Mouse (Mus musculus) mouse embryonic stem cell (cell line): Measurements from ENCODE around the gene Gp1ba.

Experiments
- in situ Hi-C, 2 experiments: fragments of 300-500 bp; cut with MboI; formaldehyde crosslinking; loops; 1 replicate in 1 of 2; 3 replicates in 1 of 2; pipeline ENCODE4 v1.14.3; 2019 to 2020; ENCODE audit warnings: low sequenced_read_pairs in 2 of 2, low pct_unique_long_range_greater_than_20kb in 1 of 2, mixed read lengths in 1 of 2; ENCODE audit not compliant: unreplicated experiment in 1 of 2

Gene Gp1ba

DNA sequence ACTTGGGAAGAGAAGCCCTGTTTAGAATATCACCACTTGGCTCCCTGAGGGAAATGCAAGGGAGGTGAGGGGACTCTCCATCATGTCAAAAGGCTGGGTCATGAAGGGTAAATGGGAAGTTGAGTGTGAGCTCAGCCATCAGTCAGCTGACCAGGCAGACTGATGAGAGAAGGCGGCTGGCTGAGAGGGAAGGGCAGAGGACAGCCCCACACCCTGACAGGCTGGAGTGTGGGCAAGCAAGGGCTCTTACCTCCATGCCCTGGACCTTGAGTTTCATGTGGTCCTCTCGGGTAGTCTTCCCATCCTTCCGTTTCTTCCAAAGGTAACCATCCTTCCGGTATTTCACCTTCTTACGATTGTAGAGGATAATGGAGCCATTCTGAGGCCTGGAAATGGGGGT, 44.7 kb downstream of the Gp1ba start:
- in situ Hi-C loops = no loop called here

DNA sequence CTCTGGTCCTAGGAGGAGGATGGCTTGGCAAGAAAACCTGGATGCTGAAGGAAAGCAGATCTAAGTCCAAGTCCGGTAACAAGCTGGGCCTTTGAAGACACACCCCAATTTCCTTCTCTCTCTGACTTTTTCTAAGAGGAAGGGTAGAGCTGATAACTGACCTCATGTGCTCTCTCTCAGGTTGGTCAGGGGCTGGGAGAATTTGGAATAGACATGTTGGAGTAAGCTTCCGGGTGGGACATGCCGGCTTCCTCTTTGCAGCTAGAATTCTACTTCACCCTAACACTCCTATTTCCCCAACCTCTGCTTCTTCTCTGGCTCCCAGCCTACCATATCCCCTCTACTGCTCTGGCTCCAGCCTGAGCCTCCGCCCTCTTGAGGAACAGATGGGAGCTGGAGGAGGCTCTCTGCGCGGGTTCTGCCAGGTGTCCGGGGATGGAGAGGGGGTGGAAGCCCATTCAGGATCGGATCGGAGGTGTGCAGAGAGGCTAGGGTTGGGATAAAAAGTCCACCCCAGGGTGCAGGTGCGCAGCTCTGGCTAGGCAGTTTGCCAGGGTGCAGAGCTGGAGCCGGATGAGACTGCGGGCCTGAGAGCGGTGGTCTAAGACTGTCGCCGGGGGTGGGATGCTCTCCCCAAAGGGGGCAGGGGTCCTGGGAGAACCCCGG, 48.1 kb downstream of the Gp1ba start:
- in situ Hi-C loops = no loop called here

DNA sequence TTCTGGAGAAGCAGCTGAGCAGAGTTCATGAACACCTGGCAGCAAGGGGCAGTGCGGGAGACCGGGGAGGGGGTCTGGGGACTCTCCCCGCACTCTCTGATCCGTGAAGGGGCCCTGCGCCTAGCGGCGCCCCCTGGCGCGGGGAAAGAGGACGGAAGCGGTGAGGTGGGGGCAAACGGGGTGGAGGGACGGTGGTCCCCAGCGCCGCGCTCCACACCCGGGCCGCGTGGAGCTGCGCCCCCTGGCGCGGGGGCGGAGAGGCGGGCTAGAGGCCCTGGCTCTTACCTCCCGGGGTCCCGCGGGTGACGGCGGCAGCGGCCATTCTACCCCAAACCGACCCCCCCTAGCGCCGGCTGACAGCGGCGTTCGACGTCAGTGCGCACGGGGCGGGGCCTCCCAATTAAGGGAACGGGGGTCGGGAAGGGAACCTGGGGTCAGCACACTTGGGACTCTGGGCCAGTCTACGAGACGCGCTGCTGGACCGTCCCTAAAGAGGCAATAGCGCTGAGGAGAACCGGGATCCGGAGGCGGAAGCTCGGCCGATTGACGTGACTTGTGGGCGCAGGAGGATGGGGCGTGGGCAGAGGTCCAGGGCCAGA, 48.8 kb downstream of the Gp1ba start, which contains the start of gene Camta2:
Gene Camta2 (minus strand): TSS at position 505 of the 599 bp plus-strand sequence.
- in situ Hi-C loops = no loop called here

DNA sequence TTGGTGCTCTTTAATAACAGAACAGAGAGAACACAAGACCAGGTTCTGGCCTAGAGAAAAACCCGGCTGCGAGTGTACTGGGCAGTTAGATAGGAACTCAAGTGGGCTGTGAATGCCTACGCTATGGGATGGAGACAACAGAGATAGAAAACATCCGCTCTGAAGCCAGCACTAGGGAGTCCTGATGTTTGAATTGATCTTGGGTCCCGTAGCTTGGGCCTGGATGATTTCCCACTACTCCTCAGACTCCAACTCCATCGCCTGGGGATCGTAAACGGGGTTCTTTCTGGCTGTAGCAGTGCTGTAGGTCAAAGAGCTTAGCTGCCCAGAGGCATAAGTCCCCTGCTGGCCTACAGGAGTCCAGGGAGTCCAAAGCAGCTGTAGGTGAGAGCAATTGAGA, 49.5 kb downstream of the Gp1ba start:
- in situ Hi-C loops = no loop called here

DNA sequence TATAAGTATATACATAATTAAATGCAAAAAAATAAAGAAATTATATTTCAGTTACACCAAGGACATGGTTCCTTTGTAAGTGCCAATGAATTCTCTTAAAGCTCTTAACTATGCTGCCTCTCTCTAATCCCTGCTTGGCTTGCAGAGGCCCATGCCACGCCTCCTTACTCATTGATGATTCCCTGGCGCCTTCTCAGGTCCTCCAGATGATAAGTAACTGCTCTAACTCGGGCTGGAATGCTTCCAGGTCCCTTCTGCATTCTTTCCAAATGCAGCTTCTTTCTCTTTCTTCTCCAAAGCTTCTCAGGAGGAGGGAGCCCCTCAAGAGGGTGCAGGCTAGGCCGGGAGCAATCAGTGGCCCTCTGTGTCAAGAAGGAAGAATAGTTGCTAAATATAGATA, 50.7 kb downstream of the Gp1ba start:
- in situ Hi-C loops = no loop called here
